Mouse (Mus musculus): ENCODE data around the gene Epha5. TPM values are rescaled to one million over a fixed set of nuclear protein-coding genes. Genes with fewer than 3 reads are reported as not detected.

Gene Epha5
- total RNA-seq (2021): 100 to 1,000 TPM; 129 to 137 TPM
- long read RNA-seq, experiment 1, full-length matches to known transcripts: 9 of 50 reads
- long read RNA-seq, experiment 1, partial matches to known transcripts: 19 of 50 reads
- long read RNA-seq, experiment 1, other reads (novel, unspliced or antisense): 22 of 50 reads
- long read RNA-seq, experiment 2, full-length matches to known transcripts: 20 of 85 reads
- long read RNA-seq, experiment 2, partial matches to known transcripts: 47 of 85 reads
- long read RNA-seq, experiment 2, other reads (novel, unspliced or antisense): 18 of 85 reads

DNA sequence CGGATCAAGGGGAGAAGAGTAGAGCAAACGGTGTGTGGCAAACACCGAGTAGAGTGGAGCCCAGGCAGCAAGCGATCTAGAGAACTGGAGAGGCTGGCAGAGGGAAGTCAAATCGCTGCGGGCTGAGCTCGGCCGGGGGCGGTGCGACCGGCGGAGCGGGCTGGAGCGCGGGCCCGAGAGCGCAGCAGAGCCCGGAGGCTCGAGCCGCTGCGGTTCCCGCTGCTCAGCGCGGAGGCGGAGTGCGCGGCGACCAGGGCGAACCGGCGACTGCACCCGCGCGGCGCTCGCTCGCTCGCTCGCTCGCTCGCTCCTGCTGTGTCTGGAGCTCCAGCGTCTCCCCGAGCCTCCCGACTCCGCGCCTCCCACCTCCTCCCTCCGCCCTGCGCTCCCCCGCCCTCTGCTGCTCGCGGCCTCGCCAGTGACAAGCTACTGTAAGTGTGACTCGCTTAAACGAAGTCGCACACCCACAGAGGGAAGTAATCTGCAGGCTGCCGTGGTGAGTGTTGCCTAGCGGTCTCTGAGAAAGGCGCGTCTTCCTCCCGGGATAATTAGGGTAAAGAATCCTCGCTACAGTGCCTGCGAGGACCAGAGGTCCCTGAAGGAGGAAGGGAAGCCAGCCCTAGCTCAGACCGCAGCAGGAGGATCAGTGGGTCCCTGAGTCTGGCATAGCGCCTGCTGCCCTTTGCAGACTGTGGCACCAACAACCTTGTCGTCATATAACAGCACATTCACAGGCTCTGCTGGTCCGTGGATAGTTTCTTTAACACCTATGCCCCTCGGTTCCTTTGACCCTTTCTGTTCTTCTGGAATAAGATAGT lies at the start of gene Epha5:
Epha5 (minus strand) TSS at position 321 of the 818 bp plus-strand sequence.
- DNase-seq (ENCODE audit: low spot score in 2 of 2): peak; percentile 79 to 89
- Histone ChIP-seq H3K27ac (peak within 1 kb of the TSS; percentile 94), H3K4me3 (peak within 1 kb of the TSS; percentile 88)
- no peak; the same call in 1 of the 2 replicates for TF ChIP-seq CTCF (conservative IDR thresholded peaks at IDR 0.05)

DNA sequence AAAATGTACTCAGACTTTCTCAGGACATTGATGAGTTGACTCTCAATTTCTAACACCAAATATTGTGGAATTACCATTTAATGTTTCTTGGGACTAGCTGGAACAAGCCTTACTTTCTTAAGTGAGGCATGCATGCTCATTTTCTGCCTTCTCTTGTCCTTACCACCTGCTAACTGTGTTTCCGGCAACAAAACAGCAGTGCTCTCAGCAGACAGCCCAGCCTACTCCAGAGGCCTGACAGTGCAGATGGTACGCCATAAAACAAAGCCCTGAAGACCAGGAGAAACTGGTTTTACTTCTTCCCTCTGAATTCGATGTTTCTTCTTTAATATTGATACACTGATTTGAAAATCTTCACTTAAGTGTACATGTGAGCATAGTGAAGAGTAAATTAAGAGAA lies 39.0 kb upstream of the Epha5 start:
- DNase-seq (ENCODE audit: low spot score in 2 of 2): no peak
- no peak for TF ChIP-seq CTCF (conservative IDR thresholded peaks at IDR 0.05)
- Histone ChIP-seq H3K4me3 (no peak overlapping the region), H3K27ac (no peak overlapping the region)

DNA sequence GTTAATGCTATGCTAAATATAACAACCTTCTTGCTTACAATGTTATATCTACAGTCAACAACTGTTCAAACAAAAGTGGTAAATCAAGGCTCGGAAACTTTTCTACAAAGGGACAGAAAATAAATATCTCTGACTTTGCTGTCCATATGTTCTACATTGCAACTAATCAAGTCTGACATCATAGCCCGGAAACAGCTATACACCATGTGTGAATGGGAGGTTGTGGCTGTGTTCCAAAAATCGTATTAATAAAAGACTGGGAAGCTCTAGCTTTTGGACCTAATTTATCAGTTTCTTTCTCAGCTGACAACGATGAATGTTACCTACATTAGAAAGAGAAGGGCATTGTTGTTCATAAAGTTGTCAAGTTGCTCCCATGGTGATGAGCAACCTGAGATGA lies 37.5 kb upstream of the Epha5 start:
- Histone ChIP-seq H3K27ac (no peak overlapping the region), H3K4me3 (no peak overlapping the region)
- no peak for TF ChIP-seq CTCF (conservative IDR thresholded peaks at IDR 0.05)
- DNase-seq (ENCODE audit: low spot score in 2 of 2): no peak

DNA sequence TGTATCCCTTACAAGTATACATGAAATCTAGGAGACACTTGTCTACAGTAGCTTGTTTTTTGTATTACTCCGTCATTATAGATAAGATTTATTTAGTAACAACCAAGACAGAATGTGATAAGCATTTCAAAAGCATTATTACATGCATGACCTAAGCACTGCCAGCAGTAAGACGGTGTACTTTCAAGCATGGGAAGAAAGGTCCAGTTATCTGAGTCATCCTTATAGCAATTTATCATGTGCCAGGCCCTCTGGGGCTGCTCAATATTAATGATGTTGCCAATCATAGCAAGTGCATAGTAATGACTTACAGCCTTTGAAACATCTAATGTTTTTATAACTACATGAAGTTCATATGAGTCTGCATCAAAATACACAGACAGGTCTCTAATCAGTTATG lies 36.7 kb upstream of the Epha5 start:
- Histone ChIP-seq H3K27ac (no peak overlapping the region), H3K4me3 (no peak overlapping the region)
- no peak for DNase-seq (ENCODE audit: low spot score in 2 of 2)
- TF ChIP-seq CTCF (conservative IDR thresholded peaks at IDR 0.05): no peak

DNA sequence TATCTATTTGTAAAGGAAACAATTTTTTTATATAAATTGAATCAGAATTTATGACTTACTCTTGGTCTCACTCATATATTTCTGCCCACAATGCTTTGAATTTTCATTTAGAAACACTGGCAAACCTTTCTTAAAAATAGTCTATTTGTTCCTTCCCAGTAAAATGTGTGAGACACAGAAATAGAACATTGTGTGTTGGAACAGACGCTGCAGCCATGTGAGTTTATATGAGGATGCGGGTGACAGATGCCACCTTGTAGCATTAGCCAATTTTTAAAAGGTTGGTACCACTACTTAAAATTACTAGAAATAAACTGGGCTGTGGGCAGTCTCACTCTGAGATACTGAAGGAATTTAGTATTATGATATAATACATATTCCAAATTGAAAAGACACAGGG lies 23.1 kb upstream of the Epha5 start:
- TF ChIP-seq CTCF (conservative IDR thresholded peaks at IDR 0.05): no peak
- Histone ChIP-seq H3K27ac (no peak overlapping the region), H3K4me3 (no peak overlapping the region)
- peak; percentile 32 to 53 for DNase-seq (ENCODE audit: low spot score in 2 of 2)

DNA sequence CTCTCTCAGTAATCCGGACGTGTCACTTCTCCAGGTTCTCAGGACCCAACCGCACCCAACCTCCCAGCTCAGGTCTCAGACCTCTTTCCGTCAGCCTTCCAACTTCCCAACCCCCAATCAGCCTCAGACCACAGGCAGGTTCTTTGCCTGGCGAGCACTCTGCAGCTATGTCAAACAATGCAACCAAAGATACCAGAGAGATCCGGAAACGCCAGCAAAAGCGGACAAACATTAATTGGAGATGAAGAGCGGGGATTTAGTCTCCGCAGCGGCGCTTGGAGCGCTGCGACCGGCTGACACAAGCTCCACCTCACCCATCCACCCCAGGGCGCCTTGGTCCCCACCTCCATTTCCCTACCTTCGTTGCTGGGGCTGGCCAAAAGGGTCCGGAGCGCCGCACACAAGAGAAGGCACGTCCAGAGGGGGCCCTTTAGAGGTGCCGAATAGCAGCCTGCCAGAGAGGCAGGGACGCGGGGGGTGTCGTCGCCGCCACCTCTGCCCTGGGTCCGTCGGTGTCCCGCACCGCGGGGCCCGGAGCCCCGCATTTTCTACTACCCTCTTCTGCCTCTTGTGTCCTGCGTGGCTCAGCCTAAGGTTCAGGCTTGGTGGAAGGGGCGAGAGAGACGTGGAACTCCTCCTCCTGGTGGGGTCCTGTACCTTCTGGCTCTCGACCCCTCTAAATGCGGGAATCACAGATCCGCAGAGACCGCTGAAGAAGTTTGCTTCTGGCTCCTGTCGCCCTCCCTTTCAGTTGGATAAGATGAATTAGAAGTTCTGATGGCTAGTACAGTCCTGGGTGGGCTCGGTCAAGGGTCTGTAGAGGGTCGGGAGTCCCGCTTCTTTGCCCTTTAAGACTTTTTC lies 991 bp downstream of the Epha5 start:
- peak in 1 of 2 experiments; percentile 28 for DNase-seq (ENCODE audit: low spot score in 2 of 2)
- H3K27ac ChIP-seq: peak overlapping the region; percentile 94
- TF ChIP-seq CTCF (conservative IDR thresholded peaks at IDR 0.05): no peak
- peak overlapping the region; percentile 88 for H3K4me3 ChIP-seq

DNA sequence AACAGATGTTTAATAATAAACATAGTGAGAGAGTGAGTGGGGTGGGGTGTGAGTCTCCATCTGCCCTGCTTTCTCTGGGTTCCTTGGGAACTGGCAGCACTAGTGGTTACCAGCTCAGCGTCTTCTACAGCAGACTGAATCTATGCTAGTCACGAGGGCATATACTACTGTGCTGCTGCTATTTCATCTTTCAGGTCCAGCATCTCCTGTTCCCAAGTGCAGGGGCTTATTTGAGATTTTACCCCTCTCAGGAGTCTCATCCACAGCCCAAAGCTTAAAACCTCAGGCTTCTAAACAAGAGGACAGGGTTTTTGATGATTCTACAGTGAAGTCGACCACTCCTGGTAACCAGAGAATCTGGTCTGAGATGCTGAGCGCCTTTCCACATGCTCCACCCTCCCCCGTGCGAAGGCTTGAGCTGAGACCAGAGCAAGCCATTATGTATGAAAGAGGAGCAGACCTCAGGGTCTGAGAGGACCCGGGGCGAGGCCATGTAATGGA lies 2.2 kb downstream of the Epha5 start:
- H3K4me3 ChIP-seq: peak overlapping the region; percentile 88
- peak; percentile 40 to 56 for DNase-seq (ENCODE audit: low spot score in 2 of 2)
- peak overlapping the region; percentile 94 for H3K27ac ChIP-seq
- no peak for TF ChIP-seq CTCF (conservative IDR thresholded peaks at IDR 0.05)

DNA sequence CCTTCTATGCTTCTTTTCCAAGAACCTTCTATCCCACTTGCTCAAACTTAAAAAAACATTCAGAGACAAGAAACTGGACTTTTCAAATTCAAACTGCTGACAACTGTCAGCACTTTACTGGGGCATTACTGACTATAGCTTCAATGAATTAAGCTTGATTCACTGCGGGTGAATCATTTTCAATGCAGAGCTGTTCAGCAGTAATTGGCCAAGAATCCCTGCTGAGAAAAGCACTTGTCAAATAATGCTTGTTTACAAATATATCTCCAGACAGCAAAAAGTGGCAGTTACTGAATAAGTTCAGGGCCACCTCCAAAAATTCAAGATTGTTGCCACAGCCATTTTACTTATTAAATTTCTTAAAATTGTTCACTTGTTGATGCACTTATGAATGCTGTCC lies 4.2 kb downstream of the Epha5 start:
- no peak for DNase-seq (ENCODE audit: low spot score in 2 of 2)
- Histone ChIP-seq H3K27ac (peak overlapping the region; percentile 94), H3K4me3 (peak overlapping the region; percentile 88)
- no peak for TF ChIP-seq CTCF (conservative IDR thresholded peaks at IDR 0.05)

DNA sequence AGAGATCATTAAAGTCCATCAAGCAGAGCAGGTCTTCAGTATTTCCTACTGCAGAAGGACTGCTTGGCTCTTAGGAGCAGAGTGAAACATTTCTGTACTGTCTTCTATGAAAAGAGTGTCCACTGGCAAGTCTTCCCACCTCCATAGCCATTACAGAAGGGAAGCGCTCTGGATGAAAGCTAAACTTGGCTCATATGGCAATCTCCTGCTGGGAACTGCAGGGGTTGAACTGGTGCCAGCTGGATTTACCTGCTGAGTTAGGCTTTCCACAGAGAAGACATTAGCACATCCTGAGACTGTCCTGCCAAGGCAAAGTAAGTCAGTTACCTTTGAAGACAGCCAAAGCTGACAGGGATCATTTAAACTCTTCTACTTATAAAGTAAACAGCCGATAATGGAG lies 8.8 kb downstream of the Epha5 start:
- Histone ChIP-seq H3K4me3 (no peak overlapping the region), H3K27ac (no peak overlapping the region; the same call in 1 of the 2 replicates)
- TF ChIP-seq CTCF (conservative IDR thresholded peaks at IDR 0.05): no peak
- DNase-seq (ENCODE audit: low spot score in 2 of 2): no peak

DNA sequence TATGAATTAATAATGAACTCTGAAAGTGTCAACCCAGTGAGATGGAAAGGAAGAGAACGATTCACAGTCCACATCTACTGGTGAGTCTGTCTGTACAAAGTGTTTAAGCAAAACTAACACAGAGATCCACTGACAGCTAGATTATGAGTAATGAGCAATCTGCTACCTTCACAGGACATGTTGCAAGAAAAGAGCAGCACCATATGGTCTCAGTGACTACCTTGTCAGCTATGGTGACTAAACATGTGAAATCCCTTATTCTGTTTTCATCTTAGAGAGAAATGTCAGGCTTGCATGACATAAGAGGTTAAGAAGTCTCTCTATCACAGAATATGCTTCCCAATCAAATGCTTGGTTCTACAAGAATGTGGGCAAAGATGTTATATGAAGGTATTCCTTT lies 20.1 kb downstream of the Epha5 start:
- H3K4me3 ChIP-seq: no peak overlapping the region
- no peak overlapping the region for H3K27ac ChIP-seq
- no peak for DNase-seq (ENCODE audit: low spot score in 2 of 2)
- no peak for TF ChIP-seq CTCF (conservative IDR thresholded peaks at IDR 0.05)

DNA sequence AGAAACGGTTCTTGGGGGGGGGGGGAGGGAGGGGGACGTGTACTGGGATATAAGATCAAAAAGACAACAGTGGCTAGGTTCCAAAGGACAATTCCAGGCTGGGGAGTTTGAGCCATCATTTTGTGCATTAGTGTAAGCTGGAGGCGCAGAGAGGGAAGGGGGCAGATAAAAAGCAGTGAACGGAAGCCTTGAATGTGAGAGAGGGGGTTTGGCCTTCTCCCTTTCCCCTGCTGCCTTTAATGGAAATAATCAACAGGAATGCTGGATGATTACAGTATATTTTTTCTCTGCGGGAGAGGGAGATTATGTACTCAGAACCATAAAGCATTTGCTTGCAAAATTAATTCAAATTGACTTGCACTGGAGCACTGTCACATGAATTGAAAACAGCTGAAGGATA lies 51.8 kb downstream of the Epha5 start:
- no peak for DNase-seq (ENCODE audit: low spot score in 2 of 2)
- Histone ChIP-seq H3K27ac (no peak overlapping the region), H3K4me3 (no peak overlapping the region)
- TF ChIP-seq CTCF (conservative IDR thresholded peaks at IDR 0.05): no peak

DNA sequence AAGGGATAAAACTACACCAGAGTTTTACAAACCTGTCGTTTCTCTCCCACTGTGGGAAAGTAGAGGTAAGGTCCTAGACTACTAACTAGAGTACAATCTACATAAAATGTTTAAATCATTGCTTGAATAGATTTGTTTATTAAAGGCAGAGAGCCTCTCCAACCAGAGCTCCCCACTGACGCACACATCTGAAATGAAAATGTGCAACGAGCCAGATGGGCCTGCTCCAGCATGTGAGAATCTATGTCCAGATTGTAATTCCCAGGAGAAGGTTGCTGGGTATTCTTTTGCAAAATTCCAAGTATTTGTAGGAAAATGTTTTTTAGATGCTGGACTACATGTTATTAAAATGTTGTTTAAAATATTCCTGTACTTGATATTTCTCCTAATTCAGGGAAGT lies 57.8 kb downstream of the Epha5 start:
- Histone ChIP-seq H3K4me3 (no peak overlapping the region), H3K27ac (peak overlapping the region; percentile 36; the same call in 1 of the 2 replicates)
- no peak for TF ChIP-seq CTCF (conservative IDR thresholded peaks at IDR 0.05)
- DNase-seq (ENCODE audit: low spot score in 2 of 2): peak; percentile 13 to 27

DNA sequence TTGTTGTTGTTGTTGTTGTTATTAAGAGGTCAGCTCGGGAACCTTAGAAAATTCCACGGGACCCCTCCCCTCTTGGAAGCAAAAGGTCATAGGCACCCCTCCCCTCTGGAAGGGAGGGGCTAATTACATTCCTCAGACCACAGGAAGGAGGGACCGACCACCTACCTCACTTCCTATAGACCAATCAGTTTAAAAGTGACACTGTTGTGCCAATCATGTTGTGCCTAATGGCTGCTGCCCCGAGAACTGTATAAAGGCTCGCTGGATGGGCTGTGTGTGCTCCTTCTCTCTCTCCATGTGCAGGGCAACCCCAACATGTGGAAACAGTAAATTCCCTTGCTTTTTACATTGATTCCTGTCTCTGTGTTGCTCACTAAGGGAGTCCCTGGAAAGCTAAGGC lies 64.1 kb downstream of the Epha5 start:
- H3K4me3 ChIP-seq: no peak overlapping the region
- H3K27ac ChIP-seq: no peak overlapping the region
- DNase-seq (ENCODE audit: low spot score in 2 of 2): no peak
- no peak for TF ChIP-seq CTCF (conservative IDR thresholded peaks at IDR 0.05)

Measured in layer of hippocampus, adult 2 months (tissue).